Mouse (Mus musculus) CD4-positive, CD25-positive, alpha-beta regulatory T cell, adult 4 months (primary cell): ENCODE data around the gene Eaf1. TPM values are rescaled to one million over a fixed set of nuclear protein-coding genes. Genes with fewer than 3 reads are reported as not detected.

ENCODE experiments used
- ATAC-seq: one replicate; pipeline ENCODE4 v1.8.0; 2017
- polyA plus RNA-seq, 2 experiments: library from polyadenylated mRNA; unstranded; fragments of 100-300 nt; shearing (Covaris generic); gene quantifications; one replicate each; pipeline ENCODE4 v1.2.1; 2017

Gene Eaf1
- polyA plus RNA-seq, 2 experiments from 2014 or later, result 9.8 to 10.8 TPM

DNA sequence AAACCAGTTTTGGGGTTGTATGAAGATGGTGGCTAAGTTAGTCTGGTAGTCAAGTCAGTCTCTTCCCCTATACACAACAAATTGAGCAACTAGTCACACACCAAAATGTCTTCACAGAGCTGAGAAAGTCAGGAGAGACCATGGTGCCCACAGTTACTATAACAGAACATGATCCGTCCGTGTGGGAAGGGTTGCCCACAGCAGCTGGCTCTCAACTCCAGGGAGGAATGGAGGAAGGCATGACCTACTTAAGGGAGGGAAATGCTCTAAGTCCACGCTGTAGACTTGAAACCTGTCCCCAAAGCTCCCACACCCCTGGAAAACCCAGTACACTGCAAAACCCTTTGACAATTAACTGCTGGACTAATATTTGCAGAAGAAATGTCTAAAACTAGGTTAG, 16.1 kb downstream of the Eaf1 start:
- ATAC-seq, result no peak

- ATAC-seq, result no peak
These were observed 21.7 kb downstream of the Eaf1 start for GRCm38 (mm10) chr14:31515895-31516294.

- ATAC-seq, result no peak
These were observed 25.0 kb downstream of the Eaf1 start for GRCm38 (mm10) chr14:31519165-31519564.

GRCm38 (mm10) chr14:31521318-31521717, 27.1 kb downstream of the Eaf1 start:
- no peak for ATAC-seq

DNA sequence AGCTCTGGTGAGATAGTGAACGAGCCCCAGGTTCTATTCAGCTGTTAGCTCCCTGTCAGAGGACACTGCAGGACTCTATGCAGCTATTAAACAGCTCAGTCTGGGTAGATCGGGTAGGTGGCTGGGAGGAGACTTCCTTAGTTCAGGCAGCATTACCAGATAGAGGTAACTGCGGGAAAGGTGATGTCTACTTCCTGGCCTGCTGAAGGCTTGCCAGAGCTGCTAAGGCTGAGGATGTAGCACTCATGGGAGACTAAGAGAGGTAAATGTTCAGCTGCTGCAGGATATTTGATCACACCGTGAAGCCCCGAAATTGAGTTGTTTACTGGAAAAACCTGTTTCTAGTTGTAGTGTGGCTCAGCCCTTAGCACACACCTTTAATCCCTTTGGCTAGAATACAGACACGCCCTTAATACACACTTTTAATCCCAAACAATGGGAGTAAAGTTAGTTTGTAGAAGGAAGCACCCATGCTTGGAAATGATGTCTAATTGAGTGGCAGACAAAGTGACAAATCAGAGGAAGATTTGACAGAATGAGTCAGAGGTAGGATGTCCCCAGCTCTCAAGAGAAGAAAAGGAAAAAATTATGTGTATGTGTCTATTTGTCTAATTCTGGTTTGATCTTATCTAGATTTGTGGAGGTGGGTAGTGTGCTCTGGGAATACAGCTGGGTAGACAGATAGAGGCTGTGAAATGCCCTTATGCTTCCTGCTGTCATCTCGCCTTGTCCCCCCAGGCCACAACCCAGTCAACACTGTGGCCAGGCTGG, 31.0 kb downstream of the Eaf1 start:
- peak; percentile 79 for ATAC-seq

GRCm38 (mm10) chr14:31530847-31531246, 36.6 kb downstream of the Eaf1 start:
- ATAC-seq, result no peak

DNA sequence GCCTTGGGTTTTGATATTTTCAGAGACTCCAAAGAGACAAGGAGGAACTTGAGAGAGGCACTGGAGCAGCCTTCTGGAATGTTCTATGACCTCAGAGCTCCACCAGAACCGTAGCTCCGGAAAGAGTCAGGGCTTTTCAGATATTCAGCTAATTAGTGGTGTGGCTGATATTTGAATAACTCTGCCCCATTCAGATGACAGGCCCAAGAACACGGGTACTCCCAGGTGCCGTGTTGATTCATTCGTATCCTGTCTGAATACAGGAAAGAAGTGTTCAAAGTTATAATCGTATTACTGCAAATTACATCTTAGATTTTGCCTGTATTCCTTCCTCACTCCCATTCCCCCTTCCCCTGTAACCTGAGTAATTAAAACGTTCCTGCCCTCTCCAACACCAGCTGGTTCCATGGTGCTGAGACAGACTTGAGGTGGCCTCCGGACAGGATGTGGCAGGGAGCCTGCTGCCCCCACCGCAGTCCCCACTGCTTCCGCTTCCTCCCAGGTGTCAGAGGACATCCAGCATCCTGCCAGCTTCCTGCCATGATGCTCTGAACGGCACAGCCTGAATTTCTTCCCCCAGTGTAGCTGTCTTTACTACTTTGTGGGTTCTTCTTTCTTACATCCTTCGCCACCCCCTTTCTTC, 37.4 kb downstream of the Eaf1 start:
- ATAC-seq, result peak; percentile 98

DNA sequence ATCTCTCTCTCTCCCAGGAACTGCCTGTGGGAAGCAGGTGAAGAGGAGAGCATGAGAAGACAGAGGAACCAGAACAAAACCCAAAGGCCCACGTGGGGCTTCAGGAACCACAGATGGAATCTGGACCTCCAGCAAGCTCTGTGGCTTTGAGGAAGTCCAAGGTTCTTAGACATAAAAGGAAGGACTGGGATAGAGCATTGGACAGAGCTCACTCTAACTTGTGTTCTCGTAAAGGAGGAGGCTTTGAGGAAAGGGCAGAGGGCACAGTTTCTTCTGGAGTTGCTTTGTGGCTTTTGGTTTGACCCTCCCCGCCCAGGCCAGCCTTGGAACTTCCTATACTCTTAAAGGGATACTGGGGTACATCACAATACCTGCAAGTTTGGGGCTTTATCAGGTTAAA, 38.5 kb downstream of the Eaf1 start:
- ATAC-seq, result no peak

DNA sequence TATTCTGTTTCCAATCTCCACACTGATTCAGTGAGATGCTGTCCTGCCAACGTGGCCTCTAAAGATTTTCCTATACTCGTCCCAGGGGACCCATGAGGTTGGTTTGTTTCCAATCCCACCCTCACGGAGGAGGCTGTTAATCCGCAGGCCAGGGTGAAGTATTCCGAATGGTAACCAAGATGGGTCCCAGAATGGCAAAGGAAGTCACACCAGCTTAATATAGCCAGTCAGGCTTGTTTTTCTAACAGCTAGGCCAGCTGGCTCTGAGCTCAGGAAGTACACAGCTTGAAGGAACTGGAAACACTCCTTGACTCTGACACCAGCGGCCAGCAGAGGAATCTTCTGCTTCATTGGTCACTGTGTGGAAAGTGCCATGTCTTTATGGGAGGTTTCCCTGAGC, 43.1 kb downstream of the Eaf1 start:
- no peak for ATAC-seq

GRCm38 (mm10) chr14:31543885-31544442, 49.8 kb downstream of the Eaf1 start:
- no peak for ATAC-seq

GRCm38 (mm10) chr14:31555021-31555420, 60.8 kb downstream of the Eaf1 start:
- peak; percentile 35 for ATAC-seq

GRCm38 (mm10) chr14:31555963-31556434, 61.8 kb downstream of the Eaf1 start:
- ATAC-seq, result peak; percentile 60

GRCm38 (mm10) chr14:31556526-31557260, 62.5 kb downstream of the Eaf1 start:
- ATAC-seq, result peak; percentile 33

GRCm38 (mm10) chr14:31557273-31557672, 63.1 kb downstream of the Eaf1 start:
- ATAC-seq, result no peak

DNA sequence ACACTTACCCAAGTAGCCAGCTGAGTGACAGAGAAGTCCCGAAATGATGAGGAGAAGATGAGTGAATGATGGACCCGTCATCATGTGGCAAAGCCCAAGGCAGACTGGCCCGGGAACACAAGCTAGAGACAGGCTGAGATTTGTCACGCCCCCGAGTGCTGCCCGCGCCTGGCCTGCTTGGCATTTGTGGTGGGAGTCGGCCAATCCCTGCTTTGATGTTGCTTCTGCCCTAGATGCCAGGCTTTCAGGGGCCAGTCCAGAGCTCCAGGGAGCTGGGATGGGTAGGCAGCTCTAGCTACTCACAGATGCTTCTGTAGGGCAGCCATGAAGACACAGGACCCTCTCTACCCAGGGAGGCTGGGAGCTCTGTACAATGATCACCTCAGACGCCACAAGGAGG, 63.6 kb downstream of the Eaf1 start:
- no peak for ATAC-seq

- ATAC-seq, result no peak
These were observed 65.0 kb downstream of the Eaf1 start for GRCm38 (mm10) chr14:31559216-31559615.

Other genes starting within 250 kb of the Eaf1 start
- 10 to 100 TPM; 11.8 to 12.2 TPM for gene Phf7, start 243.1 kb upstream of the Eaf1 start, polyA plus RNA-seq
- gene Bap1, start 242.9 kb upstream of the Eaf1 start, polyA plus RNA-seq, result 10 to 100 TPM; 26.4 to 36.3 TPM
- gene Dnah1, start 170.5 kb upstream of the Eaf1 start, polyA plus RNA-seq, result under 1 TPM in 1 of 2 experiments, not detected in 1; 0.06 TPM
- gene Capn7, start 157.8 kb upstream of the Eaf1 start, polyA plus RNA-seq, result 10 to 100 TPM; 16.0 to 18.3 TPM
- gene Sh3bp5, start 58.3 kb upstream of the Eaf1 start, polyA plus RNA-seq, result 10 to 100 TPM; 15.4 to 16.8 TPM
- gene Mettl6, start 641 bp downstream of the Eaf1 start, polyA plus RNA-seq, result 10 to 100 TPM; 68.2 to 69.7 TPM
- 1 to 10 TPM; 5.6 to 8.5 TPM for gene Colq, start 96.9 kb downstream of the Eaf1 start, polyA plus RNA-seq
- under 1 TPM in 1 of 2 experiments, not detected in 1; 0.62 TPM for gene Gm49387, start 146.5 kb downstream of the Eaf1 start, polyA plus RNA-seq
- 10 to 100 TPM; 27.1 to 29.5 TPM for gene Btd, start 146.6 kb downstream of the Eaf1 start, polyA plus RNA-seq
- gene Hacl1, start 146.9 kb downstream of the Eaf1 start, polyA plus RNA-seq, result 10 to 100 TPM; 33.3 to 37.9 TPM